Mouse (Mus musculus): ENCODE data around the gene Klf1.

GRCm38 (mm10) chr8:84902367-84902919 is 715 bp downstream of the Klf1 start:
- no peak for TF ChIP-seq EP300 (IDR thresholded peaks at IDR 0.05; ENCODE audit: insufficient read depth, low read depth, low read length)
- TF ChIP-seq POLR2A (IDR thresholded peaks at IDR 0.05; ENCODE audit: insufficient read depth, low read depth, low read length), result no peak
